Mouse (Mus musculus): Measurements from ENCODE around the gene H2-DMb2. TPM values are rescaled to one million over a fixed set of nuclear protein-coding genes. Genes with fewer than 3 reads are reported as not detected.

Gene H2-DMb2
- 0.21 TPM in 1 of 2 replicates, not detected in the other for polyA plus RNA-seq (2016; fragmentation: Nextera tagmentation; extraction: Ambion mirVana)

DNA sequence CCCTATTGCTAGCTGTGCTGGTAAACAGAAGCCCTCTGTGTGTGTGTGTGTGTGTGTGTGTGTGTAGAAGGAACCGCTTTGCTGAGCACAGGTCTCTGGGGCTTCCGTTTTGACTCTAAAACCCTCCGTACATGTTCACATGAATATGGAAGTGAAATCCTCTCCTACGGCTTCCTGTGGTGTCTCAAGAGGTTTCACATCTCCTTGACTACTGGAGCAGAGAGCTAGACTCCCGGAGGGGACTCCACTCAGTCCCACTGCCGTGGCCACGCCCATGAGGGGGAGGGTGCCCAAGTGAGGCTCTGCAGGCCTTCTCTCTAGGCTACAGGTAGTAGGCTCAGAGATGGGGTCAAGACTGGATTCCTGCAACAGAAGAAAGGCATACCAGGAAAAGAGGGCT is at the start of gene H2-DMb2:
Gene H2-DMb2, plus strand, starts transcription at position 275 of the 400 bp plus-strand sequence.
- peaks cover 35% of the 10 kb centered on the region for H3K27me3 ChIP-seq
- ATAC-seq (ENCODE audit: low FRiP score), result no peak
- H3K4me2 ChIP-seq (replicated peaks), result no peak within 1 kb of the TSS
- peaks cover 20% of the 10 kb centered on the region for H3K4me1 ChIP-seq
- no peak within 1 kb of the TSS for H3K4me3 ChIP-seq
- H3K27ac ChIP-seq, result no peak within 1 kb of the TSS
- no peaks in the 10 kb centered on the region for H3K36me3 ChIP-seq
- no peak within 1 kb of the TSS for H3K9ac ChIP-seq
- 31% methylated on average over 7 of the region's 7 CpGs for WGBS
- H3K9me3 ChIP-seq (replicated peaks), result no peaks in the 10 kb centered on the region

GRCm38 (mm10) chr17:34094283-34095035 is 48.6 kb upstream of the H2-DMb2 start:
- Histone ChIP-seq H3K9ac (no peak overlapping the region), H3K4me2 (replicated peaks) (no peak overlapping the region), H3K4me1 (0 out of 2 replicates have a peak, but pooled peaks cover 3% of the 10 kb centered on the region), H3K36me3 (no peaks in the 10 kb centered on the region), H3K27ac (no peak overlapping the region), H3K4me3 (no peak overlapping the region), H3K9me3 (replicated peaks) (no peaks in the 10 kb centered on the region), H3K27me3 (no peaks in the 10 kb centered on the region)
- 82% methylated on average over 27 of the region's 27 CpGs for WGBS
- no peak for ATAC-seq (ENCODE audit: low FRiP score)

- Histone ChIP-seq H3K4me3 (no peak overlapping the region), H3K36me3 (no peaks in the 10 kb centered on the region), H3K4me2 (replicated peaks) (no peak overlapping the region), H3K27ac (no peak overlapping the region), H3K27me3 (peaks cover 7% of the 10 kb centered on the region; the same call in 1 of the 2 replicates), H3K9ac (no peak overlapping the region), H3K4me1 (0 out of 2 replicates have a peak, but pooled peaks cover 3% of the 10 kb centered on the region), H3K9me3 (replicated peaks) (no peaks in the 10 kb centered on the region)
- ATAC-seq (ENCODE audit: low FRiP score), result no peak
- WGBS, result 72% methylated on average over 3 of the region's 3 CpGs
Observed at GRCm38 (mm10) chr17:34096497-34097010, 46.6 kb upstream of the H2-DMb2 start.

GRCm38 (mm10) chr17:34097272-34097671 is 45.8 kb upstream of the H2-DMb2 start:
- no peak for ATAC-seq (ENCODE audit: low FRiP score)
- no peak overlapping the region for H3K9ac ChIP-seq
- peaks cover 7% of the 10 kb centered on the region; the same call in 1 of the 2 replicates for H3K27me3 ChIP-seq
- no peaks in the 10 kb centered on the region for H3K9me3 ChIP-seq (replicated peaks)
- no peak overlapping the region for H3K4me3 ChIP-seq
- H3K36me3 ChIP-seq, result no peaks in the 10 kb centered on the region
- no peak overlapping the region for H3K4me2 ChIP-seq (replicated peaks)
- H3K27ac ChIP-seq, result no peak overlapping the region
- 0 out of 2 replicates have a peak, but pooled peaks cover 3% of the 10 kb centered on the region for H3K4me1 ChIP-seq
- 72% methylated on average over 5 of the region's 5 CpGs for WGBS

GRCm38 (mm10) chr17:34098709-34099479 is 44.2 kb upstream of the H2-DMb2 start:
- H3K36me3 ChIP-seq, result no peaks in the 10 kb centered on the region
- 60% methylated on average over 10 of the region's 10 CpGs for WGBS
- no peaks in the 10 kb centered on the region for H3K4me1 ChIP-seq
- H3K4me3 ChIP-seq, result no peak overlapping the region
- no peak overlapping the region for H3K4me2 ChIP-seq (replicated peaks)
- no peak overlapping the region for H3K9ac ChIP-seq
- no peak overlapping the region for H3K27ac ChIP-seq
- no peaks in the 10 kb centered on the region for H3K9me3 ChIP-seq (replicated peaks)
- H3K27me3 ChIP-seq, result peaks cover 7% of the 10 kb centered on the region; the same call in 1 of the 2 replicates
- ATAC-seq (ENCODE audit: low FRiP score), result no peak

GRCm38 (mm10) chr17:34099531-34099930 is 43.6 kb upstream of the H2-DMb2 start:
- Histone ChIP-seq H3K27ac (no peak overlapping the region), H3K9me3 (replicated peaks) (no peaks in the 10 kb centered on the region), H3K4me2 (replicated peaks) (no peak overlapping the region), H3K4me1 (no peaks in the 10 kb centered on the region), H3K36me3 (no peaks in the 10 kb centered on the region), H3K27me3 (peaks cover 7% of the 10 kb centered on the region; the same call in 1 of the 2 replicates), H3K4me3 (no peak overlapping the region), H3K9ac (no peak overlapping the region)
- no peak for ATAC-seq (ENCODE audit: low FRiP score)
- WGBS, result 68% methylated on average over 5 of the region's 5 CpGs

- Histone ChIP-seq H3K36me3 (no peaks in the 10 kb centered on the region), H3K27ac (no peak overlapping the region), H3K4me3 (no peak overlapping the region), H3K4me2 (replicated peaks) (no peak overlapping the region), H3K9me3 (replicated peaks) (no peaks in the 10 kb centered on the region), H3K4me1 (no peaks in the 10 kb centered on the region), H3K9ac (no peak overlapping the region), H3K27me3 (peaks cover 7% of the 10 kb centered on the region; the same call in 1 of the 2 replicates)
- WGBS, result 35% methylated on average over 5 of the region's 5 CpGs
- 0 out of 2 replicates have a peak, but pooled peaks have one; percentile 16 for ATAC-seq (ENCODE audit: low FRiP score)
Observed at GRCm38 (mm10) chr17:34101185-34101584, 41.9 kb upstream of the H2-DMb2 start.

GRCm38 (mm10) chr17:34101604-34102032 is 41.5 kb upstream of the H2-DMb2 start:
- Histone ChIP-seq H3K9me3 (replicated peaks) (no peaks in the 10 kb centered on the region), H3K4me3 (no peak overlapping the region), H3K9ac (no peak overlapping the region), H3K36me3 (no peaks in the 10 kb centered on the region), H3K27ac (no peak overlapping the region), H3K27me3 (peaks cover 7% of the 10 kb centered on the region; the same call in 1 of the 2 replicates), H3K4me2 (replicated peaks) (peak overlapping the region; percentile 21), H3K4me1 (no peaks in the 10 kb centered on the region)
- 4% methylated on average over 12 of the region's 12 CpGs for WGBS
- peak; percentile 71; the same call in 1 of the 2 replicates for ATAC-seq (ENCODE audit: low FRiP score)

DNA sequence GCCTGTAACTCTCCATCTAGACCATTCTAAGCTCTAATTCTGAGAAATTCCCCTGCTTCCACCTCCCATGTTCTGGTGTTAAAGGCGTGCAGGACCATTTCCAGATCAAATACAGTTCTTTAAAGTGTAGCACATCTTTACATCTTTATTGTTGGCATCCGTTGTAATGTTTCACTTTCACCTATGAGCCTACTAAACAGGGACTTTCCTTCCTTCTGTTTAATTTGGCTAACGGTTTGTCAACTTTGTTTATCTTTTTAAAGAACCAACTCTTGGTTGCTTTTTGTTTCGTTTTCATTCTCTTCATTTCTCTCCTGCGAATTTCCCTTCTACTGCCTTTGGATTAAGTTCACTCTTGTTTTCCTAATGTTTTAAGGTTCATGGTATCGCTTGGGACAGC is 40.3 kb upstream of the H2-DMb2 start:
- 82% methylated on average over 6 of the region's 6 CpGs for WGBS
- H3K4me2 ChIP-seq (replicated peaks), result no peak overlapping the region
- no peak overlapping the region for H3K4me3 ChIP-seq
- no peak for ATAC-seq (ENCODE audit: low FRiP score)
- H3K27ac ChIP-seq, result no peak overlapping the region
- peaks cover 7% of the 10 kb centered on the region; the same call in 1 of the 2 replicates for H3K27me3 ChIP-seq
- H3K9me3 ChIP-seq (replicated peaks), result no peaks in the 10 kb centered on the region
- H3K4me1 ChIP-seq, result no peaks in the 10 kb centered on the region
- H3K36me3 ChIP-seq, result no peaks in the 10 kb centered on the region
- no peak overlapping the region for H3K9ac ChIP-seq

- Histone ChIP-seq H3K36me3 (peaks cover 9% of the 10 kb centered on the region), H3K4me2 (replicated peaks) (no peak overlapping the region), H3K27me3 (peaks cover 7% of the 10 kb centered on the region; the same call in 1 of the 2 replicates), H3K4me1 (no peaks in the 10 kb centered on the region), H3K27ac (no peak overlapping the region), H3K9ac (no peak overlapping the region), H3K9me3 (replicated peaks) (no peaks in the 10 kb centered on the region), H3K4me3 (no peak overlapping the region)
- ATAC-seq (ENCODE audit: low FRiP score), result no peak
- 83% methylated on average over 9 of the region's 9 CpGs for WGBS
Observed at GRCm38 (mm10) chr17:34104804-34105203, 38.3 kb upstream of the H2-DMb2 start.

DNA sequence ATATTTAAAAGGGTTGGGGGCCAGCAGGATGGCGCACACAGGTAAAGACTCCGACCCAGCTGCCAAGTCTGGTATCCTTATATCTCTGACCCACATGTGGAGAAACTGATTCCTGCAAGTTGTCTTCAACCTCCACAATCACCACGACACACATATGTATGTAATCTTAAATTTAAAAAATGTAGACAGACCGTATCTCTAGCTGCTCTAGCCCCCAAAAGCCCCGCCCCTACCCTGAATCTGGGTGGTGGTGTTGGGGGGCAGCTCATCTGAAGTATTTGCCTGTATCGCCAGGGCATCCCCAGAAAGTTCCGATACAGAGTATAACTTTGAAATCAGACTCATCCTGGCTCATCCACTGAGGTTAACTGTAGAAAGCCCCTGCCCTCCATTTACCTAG is 36.6 kb upstream of the H2-DMb2 start:
- Histone ChIP-seq H3K36me3 (peaks cover 27% of the 10 kb centered on the region), H3K4me2 (replicated peaks) (no peak overlapping the region), H3K9me3 (replicated peaks) (no peaks in the 10 kb centered on the region), H3K9ac (no peak overlapping the region), H3K4me1 (0 out of 2 replicates have a peak, but pooled peaks cover 4% of the 10 kb centered on the region), H3K27ac (no peak overlapping the region), H3K27me3 (no peaks in the 10 kb centered on the region), H3K4me3 (no peak overlapping the region)
- 91% methylated on average over 7 of the region's 7 CpGs for WGBS
- no peak for ATAC-seq (ENCODE audit: low FRiP score)
